Comparison of ENCODE assay signal across 14 mouse cellular contexts in the genomic region with DNA sequence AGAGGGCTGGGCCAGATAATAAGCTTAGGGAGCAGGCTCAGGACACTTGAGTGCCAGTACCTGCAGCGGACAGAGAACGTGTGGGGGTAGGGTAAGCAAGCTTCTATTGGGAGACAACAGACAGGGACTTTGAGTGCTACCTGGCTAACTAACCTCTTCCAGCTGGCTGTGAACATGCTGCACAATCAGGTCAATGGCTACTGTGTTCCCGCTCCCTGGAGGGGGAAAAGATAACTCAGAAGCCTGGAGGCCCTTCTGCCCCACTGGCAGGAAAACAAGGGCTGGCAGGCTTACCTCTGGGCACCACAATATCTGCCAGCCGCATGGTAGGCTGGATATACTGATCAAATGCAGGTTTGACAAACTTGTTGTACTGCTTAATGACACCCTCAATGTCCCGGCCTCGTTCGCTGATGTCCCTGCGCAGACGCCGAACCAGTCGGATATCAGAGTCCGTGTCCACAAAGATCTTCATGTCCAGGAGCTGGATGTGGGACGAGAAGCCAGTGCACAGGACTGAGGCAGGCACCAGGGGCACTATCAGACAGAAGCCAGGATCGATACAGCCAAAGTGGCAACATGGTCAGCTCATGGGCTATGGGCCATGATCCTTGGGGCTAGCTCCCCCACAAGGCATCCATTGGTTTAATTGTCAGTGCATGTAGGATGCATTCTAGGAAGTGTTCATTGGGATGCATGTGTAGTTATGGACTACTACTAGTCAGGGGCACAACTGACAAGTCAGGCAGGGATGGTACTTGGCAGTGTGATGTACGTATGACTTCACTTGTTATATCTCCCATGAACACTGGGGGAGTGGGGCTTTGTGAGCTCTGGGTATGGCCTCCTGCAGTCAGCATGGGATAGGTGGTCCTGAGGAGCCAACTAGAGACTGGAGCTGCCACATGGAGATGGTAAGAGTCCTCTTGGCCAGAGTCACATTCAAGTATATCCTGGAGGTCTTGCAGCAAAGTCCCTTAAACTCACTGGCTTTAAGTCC. TPM values are rescaled to one million over a fixed set of nuclear protein-coding genes. Genes with fewer than 3 reads are reported as not detected.
DNase-seq lines count a peak whose midpoint lies in the region; ATAC-seq lines count a peak whose summit lies in the region.
"Had no signal": no experiment of that assay in that cellular context is flagged by ENCODE, and none has a peak within 500 bp of the region (broad histone marks: within the 10 kb centered on the region; RNA-seq: fewer than 3 reads in every experiment).

No protein-coding gene starts in this region.

- H3K4me1 ChIP-seq in midbrain, embryonic 10.5 days: 0 out of 2 replicates have a peak, but pooled peaks cover 6% of the 10 kb centered on the region
- peaks cover 11% of the 10 kb centered on the region; the same call in 1 of the 2 replicates for H3K4me1 ChIP-seq in midbrain, embryonic 15.5 days

- DNase-seq in gastrocnemius, postnatal 10 days: peak; percentile 3
- DNase-seq in gastrocnemius, postnatal 14 days: no peak
- DNase-seq in midbrain, embryonic 10.5 days (ENCODE audit: low spot score): peak; percentile 9
- DNase-seq in cerebellum, adult 9-10 months: peak; percentile 87
- DNase-seq in heart, postnatal 14 days: peak; percentile 37 to 59
- DNase-seq in kidney, postnatal 10 days: no peak
- DNase-seq in thymus, postnatal 0 days (ENCODE audit: low spot score): no peak
- DNase-seq: gastrocnemius, adult 2 months; kidney, adult 8-10 months had no signal

- no peak for ATAC-seq in midbrain, embryonic 15.5 days (replicated peaks)
- ATAC-seq: forebrain, embryonic 15.5 days; midbrain, embryonic 13.5 days had no signal

- H3K27me3 ChIP-seq in midbrain, embryonic 10.5 days (ENCODE audit: low read depth, poor library complexity, severe bottlenecking): no peaks in the 10 kb centered on the region
- H3K27me3 ChIP-seq in midbrain, embryonic 15.5 days (replicated peaks): no peaks in the 10 kb centered on the region
- H3K27me3 ChIP-seq: forebrain, embryonic 15.5 days; heart, embryonic 15.5 days; hindbrain, embryonic 15.5 days; midbrain, embryonic 13.5 days had no signal

- 93% methylated on average over 15 of the region's 15 CpGs for WGBS in midbrain, embryonic 10.5 days
- 93% methylated on average over 15 of the region's 15 CpGs for WGBS in midbrain, embryonic 15.5 days

- H3K27ac ChIP-seq in midbrain, embryonic 10.5 days (replicated peaks): no peak overlapping the region
- no peak overlapping the region for H3K27ac ChIP-seq in midbrain, embryonic 15.5 days
- H3K27ac ChIP-seq: forebrain, embryonic 15.5 days; gastrocnemius, adult 2 months; heart, embryonic 15.5 days; hindbrain, embryonic 15.5 days; midbrain, embryonic 13.5 days had no signal

- intact Hi-C loops in gastrocnemius, postnatal 14 days (cut with DNase I; ENCODE audit: low total_unique reads): loop anchor here (5.0 kb wide), 1 partner anchor 61 kb away; no protein-coding TSS in a partner anchor
- intact Hi-C loops in heart, postnatal 14 days (cut with DNase I): loop anchor here (5.0 kb wide), 1 partner anchor 161 kb away; no protein-coding TSS in a partner anchor

- H3K36me3 ChIP-seq in midbrain, embryonic 10.5 days: peaks cover 29% of the 10 kb centered on the region
- H3K36me3 ChIP-seq in midbrain, embryonic 15.5 days (replicated peaks): no peaks in the 10 kb centered on the region

- no peaks in the 10 kb centered on the region for H3K9me3 ChIP-seq in midbrain, embryonic 10.5 days (replicated peaks)
- no peaks in the 10 kb centered on the region for H3K9me3 ChIP-seq in midbrain, embryonic 15.5 days
- H3K9me3 ChIP-seq: forebrain, embryonic 15.5 days; heart, embryonic 15.5 days; hindbrain, embryonic 15.5 days; midbrain, embryonic 13.5 days had no signal

- H3K9ac ChIP-seq in midbrain, embryonic 15.5 days: no peak overlapping the region
- H3K9ac ChIP-seq: forebrain, embryonic 15.5 days; heart, embryonic 15.5 days; hindbrain, embryonic 15.5 days; midbrain, embryonic 13.5 days had no signal

- no peak overlapping the region for H3K4me2 ChIP-seq in midbrain, embryonic 15.5 days
- H3K4me2 ChIP-seq: forebrain, embryonic 15.5 days; heart, embryonic 15.5 days; hindbrain, embryonic 15.5 days; midbrain, embryonic 13.5 days had no signal

- no peak overlapping the region for H3K4me3 ChIP-seq in midbrain, embryonic 10.5 days
- no peak overlapping the region for H3K4me3 ChIP-seq in midbrain, embryonic 15.5 days
- H3K4me3 ChIP-seq: forebrain, embryonic 15.5 days; gastrocnemius, adult 2 months; heart, embryonic 15.5 days; hindbrain, embryonic 15.5 days; midbrain, embryonic 13.5 days had no signal

RNA-seq across cellular contexts. Expression of gene Uckl1, which starts 11.5 kb away (rescaled TPM):
- 10 to 100 TPM; 36.5 to 43.5 TPM for total RNA-seq in gastrocnemius, postnatal 10 days (2021)
- total RNA-seq in gastrocnemius, postnatal 14 days (2021): 10 to 100 TPM; 28.8 to 29.7 TPM
- polyA plus RNA-seq in midbrain, embryonic 10.5 days (2016; fragmentation: Nextera tagmentation; extraction: Ambion mirVana): 49.8 and 59.3 TPM in 2 replicates
- 77.2 and 81.8 TPM in 2 replicates for polyA plus RNA-seq in midbrain, embryonic 15.5 days (2015; fragmentation: Nextera tagmentation; extraction: Ambion mirVana)
- 10 to 100 TPM; 41.0 to 47.0 TPM for total RNA-seq in heart, postnatal 14 days (2021)
- polyA plus RNA-seq in thymus, postnatal 0 days (2015; fragmentation: Nextera tagmentation; extraction: Ambion mirVana): 50.0 and 51.1 TPM in 2 replicates

RNA-seq across cellular contexts. Expression of gene Prpf6, which starts 18.4 kb away (rescaled TPM):
- total RNA-seq in gastrocnemius, postnatal 10 days (2021): 10 to 100 TPM; 26.7 to 33.4 TPM
- 10 to 100 TPM; 28.0 to 30.1 TPM for total RNA-seq in gastrocnemius, postnatal 14 days (2021)
- polyA plus RNA-seq in midbrain, embryonic 10.5 days (2016; fragmentation: Nextera tagmentation; extraction: Ambion mirVana): 82.0 and 85.4 TPM in 2 replicates
- 68.4 and 69.0 TPM in 2 replicates for polyA plus RNA-seq in midbrain, embryonic 15.5 days (2015; fragmentation: Nextera tagmentation; extraction: Ambion mirVana)
- 10 to 100 TPM; 30.9 to 37.1 TPM for total RNA-seq in heart, postnatal 14 days (2021)
- polyA plus RNA-seq in thymus, postnatal 0 days (2015; fragmentation: Nextera tagmentation; extraction: Ambion mirVana): 51.7 and 55.3 TPM in 2 replicates

RNA-seq across cellular contexts. Expression of gene Zfp512b, which starts 19.4 kb away (rescaled TPM):
- 10 to 100 TPM; 28.4 to 32.4 TPM for total RNA-seq in gastrocnemius, postnatal 10 days (2021)
- 10 to 100 TPM; 20.5 to 20.9 TPM for total RNA-seq in gastrocnemius, postnatal 14 days (2021)
- polyA plus RNA-seq in midbrain, embryonic 10.5 days (2016; fragmentation: Nextera tagmentation; extraction: Ambion mirVana): 34.6 and 48.0 TPM in 2 replicates
- 97.1 and 111 TPM in 2 replicates for polyA plus RNA-seq in midbrain, embryonic 15.5 days (2015; fragmentation: Nextera tagmentation; extraction: Ambion mirVana)
- total RNA-seq in heart, postnatal 14 days (2021): 10 to 100 TPM; 20.4 to 27.3 TPM
- 23.3 and 35.0 TPM in 2 replicates for polyA plus RNA-seq in thymus, postnatal 0 days (2015; fragmentation: Nextera tagmentation; extraction: Ambion mirVana)

RNA-seq across cellular contexts. Expression of gene Samd10, which starts 25.8 kb away (rescaled TPM):
- 1 to 10 TPM in 1 of 2 experiments, under 1 TPM in 1; 0.85 to 1.2 TPM for total RNA-seq in gastrocnemius, postnatal 10 days (2021)
- total RNA-seq in gastrocnemius, postnatal 14 days (2021): under 1 TPM; 0.78 to 0.84 TPM
- 36.4 and 56.1 TPM in 2 replicates for polyA plus RNA-seq in midbrain, embryonic 10.5 days (2016; fragmentation: Nextera tagmentation; extraction: Ambion mirVana)
- 232 and 239 TPM in 2 replicates for polyA plus RNA-seq in midbrain, embryonic 15.5 days (2015; fragmentation: Nextera tagmentation; extraction: Ambion mirVana)
- 1 to 10 TPM; 1.8 to 2.1 TPM for total RNA-seq in heart, postnatal 14 days (2021)
- polyA plus RNA-seq in thymus, postnatal 0 days (2015; fragmentation: Nextera tagmentation; extraction: Ambion mirVana): 9.4 and 12.1 TPM in 2 replicates

RNA-seq across cellular contexts. Expression of gene Dnajc5, which starts 52.9 kb away (rescaled TPM):
- total RNA-seq in gastrocnemius, postnatal 10 days (2021): 10 to 100 TPM; 67.5 to 70.1 TPM
- total RNA-seq in gastrocnemius, postnatal 14 days (2021): 10 to 100 TPM; 47.8 to 51.8 TPM
- 95.6 and 110 TPM in 2 replicates for polyA plus RNA-seq in midbrain, embryonic 10.5 days (2016; fragmentation: Nextera tagmentation; extraction: Ambion mirVana)
- 291 and 297 TPM in 2 replicates for polyA plus RNA-seq in midbrain, embryonic 15.5 days (2015; fragmentation: Nextera tagmentation; extraction: Ambion mirVana)
- 10 to 100 TPM; 81.4 to 83.8 TPM for total RNA-seq in heart, postnatal 14 days (2021)
- polyA plus RNA-seq in thymus, postnatal 0 days (2015; fragmentation: Nextera tagmentation; extraction: Ambion mirVana): 76.1 and 86.7 TPM in 2 replicates

Comparison
In these comparisons a context has a peak if more than half of its experiments do, and no peak if none do; other contexts are left out.
1. DNase-seq: peak in gastrocnemius, postnatal 10 days (single experiment), midbrain, embryonic 10.5 days (single experiment), cerebellum, adult 9-10 months (single experiment) and heart, postnatal 14 days (2 of 2); none in gastrocnemius, postnatal 14 days (single experiment), kidney, postnatal 10 days (single experiment) and thymus, postnatal 0 days (single experiment).